Mouse (Mus musculus): Measurements from ENCODE around the gene Tgif1. TPM values are rescaled to one million over a fixed set of nuclear protein-coding genes. Genes with fewer than 3 reads are reported as not detected.

The Tgif1 gene
- polyA plus RNA-seq, 1 experiment from 2014 or later = 92.4 TPM

MicroRNAs within 50 kb of the gene (microRNA counts, 519-probe panel; counts per million panel counts)
- microRNA mmu-miR-1195 = not detected

Small RNA genes lying within 50 kb of the gene (microRNA-seq; reads per million reads assigned to microRNA genes)
- gene Mir1195 (ENCODE audit: borderline number of aligned reads) = not detected

Other genes starting within 250 kb of the Tgif1 start
- 4.7 and 5.9 TPM in 2 replicates for gene Myom1, start 149.1 kb upstream of the Tgif1 start, polyA plus RNA-seq (2014; fragmentation: Nextera tagmentation; extraction: Ambion mirVana)
- gene Myl12a, start 149.3 kb upstream of the Tgif1 start, polyA plus RNA-seq (2014; fragmentation: Nextera tagmentation; extraction: Ambion mirVana) = 595 and 613 TPM in 2 replicates